Mouse (Mus musculus) spleen, adult 2 months (tissue): ENCODE results near the gene Cog5. TPM values are rescaled to one million over a fixed set of nuclear protein-coding genes. Genes with fewer than 3 reads are reported as not detected.
A peak's percentile ranks its signal among the peaks of the same experiment; 100 is the strongest.
"Not testable (repeated sequence)": the region's sequence is repeated elsewhere in the genome, so short reads cannot be mapped to it uniquely, and the experiment has no call there.

Experiments
- DNase-seq, 2 experiments: peaks; one replicate each; pipeline versions ENCODE4 v3.0.0 to v3.0.0-alpha.2; 2012 to 2021; ENCODE audit warnings: low spot score in 2 of 2, low read depth in 1 of 2
- H3K27ac ChIP-seq: fragments of 200-500 bp; 2 replicates; pipeline ENCODE4 v1.5.1; 2012; ENCODE audit warnings: low read length, inconsistent platforms; ENCODE audit not compliant: insufficient read depth
- H3K27me3 ChIP-seq: fragments of 200-500 bp; 2 replicates; pipeline ENCODE4 v1.6.1; 2012; ENCODE audit warnings: mild to moderate bottlenecking, moderate library complexity, low read length, inconsistent platforms; ENCODE audit not compliant: control insufficient read depth, insufficient read depth
- H3K36me3 ChIP-seq: fragments of 200-500 bp; 2 replicates; pipeline ENCODE4 v1.6.1; 2012; ENCODE audit warnings: mild to moderate bottlenecking, low read length, inconsistent platforms; ENCODE audit not compliant: control insufficient read depth, insufficient read depth
- H3K4me1 ChIP-seq: fragments of 200-500 bp; 2 replicates; pipeline ENCODE4 v1.6.1; 2011; ENCODE audit warnings: inconsistent platforms; ENCODE audit not compliant: control insufficient read depth, insufficient read depth, insufficient read length
- H3K4me3 ChIP-seq: fragments of 200-500 bp; 2 replicates; pipeline ENCODE4 v1.5.1; 2011; ENCODE audit warnings: mild to moderate bottlenecking, inconsistent platforms; ENCODE audit not compliant: insufficient read depth, insufficient read length; ENCODE audit errors: extremely low read depth
- CTCF ChIP-seq: fragments of 200-500 bp; IDR thresholded peaks from 2 replicates; pipeline ENCODE4 v1.5.1; 2011; ENCODE audit warnings: mild to moderate bottlenecking, inconsistent platforms; ENCODE audit not compliant: insufficient read depth, insufficient read length, insufficient replicate concordance; ENCODE audit errors: extremely low read depth
- POLR2A ChIP-seq: fragments of 200-500 bp; IDR thresholded peaks from 2 replicates; pipeline ENCODE4 v1.6.1; 2011; ENCODE audit warnings: low read depth, low read length, inconsistent platforms
- WGBS: fragments of 180-500 bp; shearing (Covaris S2); methylation state at CpG from one replicate; pipeline ENCODE4 v1.1.7; 2018; 5-methylcytosine and 5-hydroxymethylcytosine counted together
- polyA plus RNA-seq: library from polyadenylated mRNA; depleted of rRNA; stranded (reverse); fragments of >200 nt; gene quantifications from 2 replicates; pipeline ENCODE4 v1.2.3, GENCODE M21; 2012; rRNA removed

Gene Cog5
- 10.8 and 11.7 TPM in 2 replicates for polyA plus RNA-seq

DNA sequence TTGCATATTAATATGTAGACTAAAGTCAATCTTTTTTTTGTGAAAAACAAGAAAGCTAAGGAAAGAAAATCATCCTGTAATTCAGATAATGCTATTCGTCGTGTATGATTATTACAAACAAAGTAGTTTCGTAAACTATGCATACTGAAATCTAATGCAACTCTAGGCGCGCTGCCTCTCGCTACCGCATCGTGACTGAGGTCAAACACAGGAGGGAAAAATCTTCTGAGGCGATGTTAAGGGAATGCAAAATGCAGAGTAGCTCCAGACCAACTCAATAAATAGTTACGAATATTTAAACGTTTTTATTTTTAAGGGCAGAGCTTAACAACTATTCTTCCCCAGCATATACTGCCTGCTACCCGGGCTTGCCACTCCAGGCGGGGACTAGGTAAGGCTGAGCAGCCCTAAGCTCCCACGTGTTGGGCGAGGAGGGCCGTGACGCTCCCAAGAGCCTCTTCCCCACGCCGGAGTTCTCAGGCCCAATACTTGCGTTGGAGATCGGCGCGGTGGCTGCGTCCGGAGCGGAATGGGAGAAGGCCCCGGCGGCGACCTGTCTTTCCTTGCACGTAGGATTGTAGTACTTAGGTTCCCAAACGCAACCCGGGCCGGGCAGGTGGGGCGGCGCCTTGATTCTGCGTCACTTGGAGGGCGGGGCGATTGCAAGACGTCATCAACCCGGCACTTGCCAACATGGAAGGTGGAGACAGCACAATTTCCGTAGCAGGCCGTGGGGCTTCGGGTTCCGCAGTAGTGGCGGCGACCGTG lies at the start of gene Cog5, which contains the start of gene Dus4l:
Cog5 (plus strand) TSS at position 673 of the 768 bp plus-strand sequence.
Dus4l (minus strand) TSS at position 630 of the 768 bp plus-strand sequence.
- TF ChIP-seq POLR2A (peak; percentile 52), CTCF (no peak)
- WGBS: under 1% methylated on average over 47 of the region's 47 CpGs
- H3K27ac ChIP-seq: peak within 1 kb of the TSS; percentile 85

DNA sequence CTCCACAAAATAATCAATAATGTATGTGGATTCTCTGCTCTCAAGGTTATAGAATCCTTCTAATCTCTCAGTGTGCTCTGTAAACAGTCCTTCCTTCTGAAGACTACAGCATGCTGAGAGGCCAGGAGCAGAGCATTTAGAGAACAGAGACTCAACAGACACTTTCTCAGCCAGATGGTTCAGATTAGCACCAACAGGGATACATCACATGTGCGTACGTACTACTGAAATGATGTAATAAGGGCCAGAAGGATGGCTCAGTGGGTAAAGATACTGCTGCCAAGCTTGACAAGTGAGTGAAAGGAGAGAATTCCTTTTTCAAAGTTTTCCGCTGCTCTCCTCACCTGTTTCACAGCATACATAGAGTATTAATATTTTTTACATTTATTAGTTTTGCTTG lies 49.8 kb upstream of the Cog5 start:
- Histone ChIP-seq H3K36me3 (peaks cover 2% of the 10 kb centered on the region), H3K27me3 (no peaks in the 10 kb centered on the region; the same call in 1 of the 2 replicates), H3K4me3 (no peak overlapping the region), H3K27ac (no peak overlapping the region), H3K4me1 (no peaks in the 10 kb centered on the region)
- 95% methylated on average over 3 of the region's 3 CpGs for WGBS
- TF ChIP-seq POLR2A (no peak), CTCF (no peak)
- no peak for DNase-seq

More for the DNA sequence above, at the start of gene Cog5, which contains the start of gene Dus4l:
- Histone ChIP-seq H3K4me3 (peak within 1 kb of the TSS; percentile 100), H3K36me3 (no peaks in the 10 kb centered on the region), H3K27me3 (no peaks in the 10 kb centered on the region), H3K4me1 (no peaks in the 10 kb centered on the region)
- peak; percentile 84 to 95 for DNase-seq

DNA sequence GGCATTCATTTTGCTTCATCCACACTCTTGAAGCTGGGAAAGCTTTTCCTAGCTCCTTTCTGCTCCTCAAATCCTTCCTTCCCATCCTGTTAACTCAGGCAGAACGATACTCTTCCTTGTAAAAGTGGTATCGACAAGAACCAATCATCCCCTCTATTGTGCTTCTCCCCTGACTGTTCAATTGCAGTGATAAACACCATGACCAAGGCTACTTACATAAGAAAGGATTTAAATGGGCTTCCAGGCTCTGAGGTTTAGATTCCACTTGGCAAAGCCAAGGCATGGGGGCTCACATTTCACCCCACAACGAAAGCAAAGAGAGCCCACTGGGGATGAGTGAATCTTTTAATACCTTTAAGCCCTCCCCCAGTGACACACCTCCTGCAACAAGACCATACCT lies 46.5 kb upstream of the Cog5 start:
- no peaks in the 10 kb centered on the region for H3K27me3 ChIP-seq
- no peak for DNase-seq
- no peak overlapping the region for H3K27ac ChIP-seq
- H3K4me1 ChIP-seq: no peaks in the 10 kb centered on the region; the same call in 1 of the 2 replicates
- TF ChIP-seq CTCF (no peak), POLR2A (no peak)
- peaks cover 2% of the 10 kb centered on the region for H3K36me3 ChIP-seq
- no peak overlapping the region for H3K4me3 ChIP-seq
- 81% methylated on average over 3 of the region's 3 CpGs for WGBS

DNA sequence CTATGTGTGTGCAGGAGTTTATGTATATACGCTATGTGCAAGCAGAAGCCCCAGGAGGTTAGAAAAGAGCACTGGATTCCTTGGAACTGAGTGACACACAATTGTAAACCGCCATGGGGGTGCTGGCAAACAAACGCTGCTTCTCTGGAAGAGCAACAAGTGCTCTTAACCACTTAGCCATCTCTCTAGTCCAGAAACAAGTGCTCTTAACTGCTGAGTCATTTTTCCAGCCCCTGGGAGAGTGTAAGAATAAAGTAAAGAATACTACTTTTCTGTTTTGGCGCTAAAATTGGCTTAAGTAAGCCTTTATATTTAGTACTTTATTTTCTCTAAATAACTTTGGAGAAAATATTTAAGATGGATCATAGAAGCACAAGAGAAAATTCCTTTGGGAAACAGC lies 41.3 kb upstream of the Cog5 start:
- no peak for DNase-seq
- Histone ChIP-seq H3K27ac (no peak overlapping the region), H3K36me3 (peaks cover 6% of the 10 kb centered on the region), H3K4me3 (no peak overlapping the region), H3K27me3 (no peaks in the 10 kb centered on the region), H3K4me1 (no peaks in the 10 kb centered on the region; the same call in 1 of the 2 replicates)
- TF ChIP-seq POLR2A: no peak
- TF ChIP-seq CTCF: no peak
- WGBS: 85% methylated on average over 4 of the region's 4 CpGs

DNA sequence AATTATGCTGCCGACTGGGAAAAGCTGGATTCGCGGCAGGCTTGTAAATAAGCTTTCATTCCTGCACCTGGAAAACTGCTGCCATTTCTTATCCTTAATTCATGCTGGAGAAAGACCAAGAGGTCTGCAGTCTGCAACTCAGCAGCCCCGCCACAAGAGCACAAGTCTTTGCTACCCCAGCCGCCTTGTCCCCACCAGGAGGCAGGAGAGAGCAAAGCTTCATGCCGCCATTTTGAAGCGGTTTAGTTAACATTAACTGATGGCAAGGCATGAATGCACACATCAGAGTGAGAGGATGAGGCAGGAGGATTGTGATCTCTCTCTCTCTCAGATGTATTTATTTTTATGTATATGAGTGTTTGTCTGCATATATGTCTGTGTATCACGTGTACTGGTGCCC lies 34.6 kb upstream of the Cog5 start:
- Histone ChIP-seq H3K4me3 (no peak overlapping the region), H3K36me3 (peaks cover 21% of the 10 kb centered on the region), H3K27ac (no peak overlapping the region), H3K27me3 (no peaks in the 10 kb centered on the region), H3K4me1 (no peaks in the 10 kb centered on the region)
- TF ChIP-seq CTCF (no peak), POLR2A (no peak)
- no peak for DNase-seq
- WGBS: 97% methylated on average over 8 of the region's 8 CpGs

DNA sequence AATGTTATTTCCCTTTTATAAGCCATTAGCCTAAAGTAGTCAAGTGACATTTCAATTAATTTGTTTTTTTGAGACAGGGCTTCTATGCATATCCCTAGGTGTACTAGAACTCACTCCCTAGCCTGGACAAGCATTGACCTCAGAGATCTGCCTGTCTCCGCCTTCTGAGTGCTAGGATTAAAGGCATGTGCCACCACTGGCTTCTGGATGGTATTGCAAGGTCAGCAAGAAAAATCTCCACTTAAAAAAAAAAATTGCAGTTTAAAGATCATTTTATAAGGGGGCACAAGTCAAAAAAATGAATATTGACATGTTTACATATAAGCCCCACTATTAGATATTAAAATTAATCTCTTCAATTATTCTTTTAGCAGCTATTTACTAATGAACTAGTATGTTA lies 29.7 kb upstream of the Cog5 start:
- Histone ChIP-seq H3K4me1 (no peaks in the 10 kb centered on the region), H3K27ac (no peak overlapping the region), H3K27me3 (no peaks in the 10 kb centered on the region), H3K4me3 (no peak overlapping the region), H3K36me3 (peaks cover 26% of the 10 kb centered on the region)
- 96% methylated on average over 1 of the region's 1 CpGs for WGBS
- DNase-seq: no peak
- TF ChIP-seq CTCF (no peak), POLR2A (no peak)

DNA sequence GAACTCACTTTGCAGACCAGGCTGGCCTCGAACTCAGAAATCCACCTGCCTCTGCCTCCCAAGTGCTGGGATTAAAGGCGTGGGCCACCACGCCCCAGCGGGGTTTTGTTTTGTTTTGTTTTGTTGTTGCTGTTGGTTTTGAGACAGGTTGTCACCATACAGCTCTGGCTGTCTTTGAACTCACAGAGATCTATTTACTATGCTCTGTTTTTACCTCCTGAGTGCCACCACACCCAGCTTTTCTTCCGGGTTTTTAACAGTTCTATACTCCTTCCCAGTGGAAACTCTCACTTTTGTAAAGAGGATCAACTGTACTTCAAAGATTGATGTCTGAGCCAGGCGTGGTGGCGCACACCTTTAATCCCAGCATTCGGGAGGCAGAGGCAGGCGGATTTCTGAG lies 26.3 kb upstream of the Cog5 start:
- H3K4me3 ChIP-seq, H3K4me1 ChIP-seq, H3K27me3 ChIP-seq, H3K27ac ChIP-seq, DNase-seq: not testable (repeated sequence)
- H3K36me3 ChIP-seq: peaks cover 19% of the 10 kb centered on the region
- 94% methylated on average over 9 of the region's 9 CpGs for WGBS
